Mouse (Mus musculus): ENCODE data around the gene Rad23a. TPM values are rescaled to one million over a fixed set of nuclear protein-coding genes. Genes with fewer than 3 reads are reported as not detected.
"Not testable (repeated sequence)": the region's sequence is repeated elsewhere in the genome, so short reads cannot be mapped to it uniquely, and the experiment has no call there.

Rad23a gene
- polyA plus RNA-seq, 1 experiment from 2014 or later = 102 TPM

- peaks cover 73% of the 10 kb centered on the region for H3K36me3 ChIP-seq
- peaks cover 57% of the 10 kb centered on the region for H3K4me1 ChIP-seq
- H3K27me3 ChIP-seq = no peaks in the 10 kb centered on the region
- no peak for ATAC-seq (ENCODE audit: insufficient number of reproducible peaks, low FRiP score, low TSS enrichment, low read depth)
- H3K4me3 ChIP-seq = no peak overlapping the region
- no peak overlapping the region for H3K27ac ChIP-seq
- H3K9me3 ChIP-seq = no peaks in the 10 kb centered on the region
- 83% methylated on average over 5 of the region's 5 CpGs for WGBS
- H3K9ac ChIP-seq = no peak overlapping the region
- H3K4me2 ChIP-seq = no peak overlapping the region
Measured at GRCm38 (mm10) chr8:84838513-84838912, 2.0 kb downstream of the Rad23a start.

- Histone ChIP-seq H3K36me3 (peaks cover 68% of the 10 kb centered on the region), H3K9me3 (no peaks in the 10 kb centered on the region), H3K4me3 (no peak overlapping the region), H3K4me1 (peaks cover 61% of the 10 kb centered on the region), H3K9ac (no peak overlapping the region), H3K27ac (peak overlapping the region; percentile 57), H3K27me3 (no peaks in the 10 kb centered on the region), H3K4me2 (no peak overlapping the region)
- ATAC-seq (ENCODE audit: insufficient number of reproducible peaks, low FRiP score, low TSS enrichment, low read depth) = no peak
- WGBS = 80% methylated on average over 15 of the region's 15 CpGs
Measured at GRCm38 (mm10) chr8:84837912-84838470, 2.5 kb downstream of the Rad23a start.

GRCm38 (mm10) chr8:84837149-84837911 lies 3.1 kb downstream of the Rad23a start:
- peak overlapping the region; percentile 57 for H3K27ac ChIP-seq
- WGBS = 31% methylated on average over 8 of the region's 8 CpGs
- H3K27me3 ChIP-seq = no peaks in the 10 kb centered on the region
- H3K9me3 ChIP-seq = no peaks in the 10 kb centered on the region
- no peak overlapping the region for H3K9ac ChIP-seq
- no peak overlapping the region for H3K4me3 ChIP-seq
- H3K4me2 ChIP-seq = no peak overlapping the region
- peaks cover 61% of the 10 kb centered on the region for H3K36me3 ChIP-seq
- ATAC-seq (ENCODE audit: insufficient number of reproducible peaks, low FRiP score, low TSS enrichment, low read depth) = no peak; the same call in 1 of the 2 replicates
- H3K4me1 ChIP-seq = peaks cover 59% of the 10 kb centered on the region

- peaks cover 51% of the 10 kb centered on the region for H3K36me3 ChIP-seq
- no peak overlapping the region for H3K4me2 ChIP-seq
- H3K4me1 ChIP-seq = peaks cover 63% of the 10 kb centered on the region
- no peak for ATAC-seq (ENCODE audit: insufficient number of reproducible peaks, low FRiP score, low TSS enrichment, low read depth)
- H3K9me3 ChIP-seq = no peaks in the 10 kb centered on the region
- no peaks in the 10 kb centered on the region for H3K27me3 ChIP-seq
- 60% methylated on average over 10 of the region's 10 CpGs for WGBS
- H3K27ac ChIP-seq = peak overlapping the region; percentile 27
- no peak overlapping the region for H3K4me3 ChIP-seq
- no peak overlapping the region for H3K9ac ChIP-seq
Measured at GRCm38 (mm10) chr8:84834866-84835855, 5.3 kb downstream of the Rad23a start.

- H3K4me1 ChIP-seq = peaks cover 57% of the 10 kb centered on the region
Measured at GRCm38 (mm10) chr8:84834002-84834865, 6.2 kb downstream of the Rad23a start.

GRCm38 (mm10) chr8:84832759-84833742 lies 7.4 kb downstream of the Rad23a start:
- Histone ChIP-seq H3K27ac (peak overlapping the region; percentile 96), H3K9me3 (no peaks in the 10 kb centered on the region), H3K36me3 (peaks cover 44% of the 10 kb centered on the region), H3K9ac (peak overlapping the region; percentile 97), H3K4me3 (peak overlapping the region; percentile 96), H3K27me3 (no peaks in the 10 kb centered on the region), H3K4me2 (peak overlapping the region; percentile 56), H3K4me1 (peaks cover 52% of the 10 kb centered on the region)
- 59% methylated on average over 10 of the region's 10 CpGs for WGBS
- no peak for ATAC-seq (ENCODE audit: insufficient number of reproducible peaks, low FRiP score, low TSS enrichment, low read depth)

More at GRCm38 (mm10) chr8:84834002-84834865, 6.2 kb downstream of the Rad23a start:
- no peak overlapping the region for H3K4me3 ChIP-seq
- no peak overlapping the region for H3K9ac ChIP-seq
- H3K36me3 ChIP-seq = peaks cover 51% of the 10 kb centered on the region
- WGBS = 82% methylated on average over 19 of the region's 19 CpGs
- no peaks in the 10 kb centered on the region for H3K9me3 ChIP-seq
- ATAC-seq (ENCODE audit: insufficient number of reproducible peaks, low FRiP score, low TSS enrichment, low read depth) = no peak
- H3K27me3 ChIP-seq = no peaks in the 10 kb centered on the region
- no peak overlapping the region for H3K27ac ChIP-seq
- no peak overlapping the region for H3K4me2 ChIP-seq

- H3K4me3 ChIP-seq = peak overlapping the region; percentile 96
- H3K4me2 ChIP-seq = peak overlapping the region; percentile 56
- H3K9me3 ChIP-seq = no peaks in the 10 kb centered on the region
- under 1% methylated on average over 58 of the region's 59 CpGs for WGBS
- peaks cover 44% of the 10 kb centered on the region for H3K4me1 ChIP-seq
- H3K9ac ChIP-seq = peak overlapping the region; percentile 97
- H3K36me3 ChIP-seq = peaks cover 35% of the 10 kb centered on the region
- no peaks in the 10 kb centered on the region for H3K27me3 ChIP-seq
- peak; percentile 45; the same call in 1 of the 2 replicates for ATAC-seq (ENCODE audit: insufficient number of reproducible peaks, low FRiP score, low TSS enrichment, low read depth)
- peak overlapping the region; percentile 96 for H3K27ac ChIP-seq
Measured at GRCm38 (mm10) chr8:84832034-84832717, 8.3 kb downstream of the Rad23a start.

- Histone ChIP-seq H3K4me2 (peak within 1 kb of the TSS; percentile 56), H3K4me3 (peak within 1 kb of the TSS; percentile 96), H3K4me1 (peaks cover 38% of the 10 kb centered on the region), H3K27ac (peak within 1 kb of the TSS; percentile 96), H3K36me3 (peaks cover 28% of the 10 kb centered on the region), H3K9me3 (no peaks in the 10 kb centered on the region), H3K27me3 (no peaks in the 10 kb centered on the region), H3K9ac (peak within 1 kb of the TSS; percentile 97)
- 74% methylated on average over 11 of the region's 11 CpGs for WGBS
- ATAC-seq (ENCODE audit: insufficient number of reproducible peaks, low FRiP score, low TSS enrichment, low read depth) = no peak
Measured at GRCm38 (mm10) chr8:84831490-84831889, 9.0 kb downstream of the Rad23a start, which contains the start of gene Gadd45gip1. Gene Gadd45gip1 (plus strand): TSS chr8:84831522.

- H3K4me3 ChIP-seq; H3K9me3 ChIP-seq; ATAC-seq (ENCODE audit: insufficient number of reproducible peaks, low FRiP score, low TSS enrichment, low read depth); H3K36me3 ChIP-seq; H3K27me3 ChIP-seq; H3K4me2 ChIP-seq; H3K9ac ChIP-seq; H3K27ac ChIP-seq: not testable (repeated sequence)
- 77% methylated on average over 2 of the region's 2 CpGs for whole genome bisulfite sequencing
- H3K4me1 ChIP-seq = peaks cover 12% of the 10 kb centered on the region
Measured at GRCm38 (mm10) chr8:84826518-84826917, 13.9 kb downstream of the Rad23a start.

GRCm38 (mm10) chr8:84825636-84826035 lies 14.8 kb downstream of the Rad23a start:
- H3K9ac ChIP-seq = no peak overlapping the region
- WGBS = 56% methylated on average over 4 of the region's 4 CpGs
- H3K27ac ChIP-seq = no peak overlapping the region
- H3K36me3 ChIP-seq = no peaks in the 10 kb centered on the region
- peaks cover 11% of the 10 kb centered on the region for H3K4me1 ChIP-seq
- H3K9me3 ChIP-seq = no peaks in the 10 kb centered on the region
- H3K4me3 ChIP-seq = no peak overlapping the region
- H3K27me3 ChIP-seq = no peaks in the 10 kb centered on the region
- H3K4me2 ChIP-seq = no peak overlapping the region
- ATAC-seq (ENCODE audit: insufficient number of reproducible peaks, low FRiP score, low TSS enrichment, low read depth) = no peak
